Mouse (Mus musculus) G1E (cell line): ENCODE data around the gene Gm47969.

Source experiments
- CTCF ChIP-seq: IDR thresholded peaks from 2 replicates; pipeline ENCODE4 v1.5.1; 2012; ENCODE audit warnings: low read depth, low read length, inconsistent platforms, mixed read lengths
- GATA1 ChIP-seq: IDR thresholded peaks from 2 replicates; pipeline ENCODE4 v1.6.1; 2012; ENCODE audit warnings: borderline replicate concordance, low read length, inconsistent platforms, mixed read lengths
- GATA2 ChIP-seq: IDR thresholded peaks from 2 replicates; pipeline ENCODE4 v1.6.1; 2012; ENCODE audit warnings: low read depth, low read length, inconsistent platforms, borderline replicate concordance
- POLR2AphosphoS5 ChIP-seq: IDR thresholded peaks from 2 replicates; pipeline ENCODE4 v1.6.1; 2012; ENCODE audit warnings: low read depth, low read length, inconsistent platforms; ENCODE audit not compliant: insufficient replicate concordance
- TAL1 ChIP-seq: conservative IDR thresholded peaks from 2 replicates; pipeline ENCODE4 v1.6.1; 2012; ENCODE audit warnings: low read depth, low read length, inconsistent platforms, mixed read lengths

DNA sequence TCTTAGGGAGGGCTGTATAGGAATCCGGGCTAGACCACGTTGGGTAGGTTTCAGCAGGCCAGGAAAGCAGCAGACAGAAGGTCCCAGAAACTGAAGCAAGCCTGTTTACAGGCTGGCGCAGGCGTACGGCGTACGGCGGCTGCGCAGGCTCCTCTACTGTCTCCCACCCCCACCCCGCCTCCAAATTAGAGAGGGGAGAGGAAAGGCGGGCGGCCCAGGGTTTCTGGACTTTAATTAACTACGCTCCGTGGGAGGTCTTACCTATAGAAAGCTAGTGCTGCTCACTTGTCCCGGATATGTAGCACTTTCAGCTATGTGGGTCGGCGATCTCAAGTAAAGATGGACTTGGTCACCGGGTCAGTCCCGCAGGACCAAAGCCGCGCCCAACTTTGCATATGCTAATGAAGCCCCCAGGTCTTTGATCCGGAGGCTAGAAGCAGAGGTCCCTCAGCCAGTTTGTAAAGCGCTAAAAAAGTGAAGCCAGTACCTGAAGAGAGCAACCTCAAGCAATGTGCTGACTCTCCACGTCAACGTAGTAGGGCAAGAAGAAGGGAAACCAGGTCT lies 6.5 kb upstream of the Gm47969 start, which contains the start of gene Slc19a3:
- TF ChIP-seq CTCF = no peak
- no peak for TF ChIP-seq POLR2AphosphoS5
- no peak for TF ChIP-seq TAL1
- no peak for TF ChIP-seq GATA1
- TF ChIP-seq GATA2 = no peak
